Mouse (Mus musculus) 3T3-L1 (cell line): Measurements from ENCODE around the gene Mcrip1.

Experiments used
- DNase-seq: peaks from one replicate; pipeline ENCODE4 v3.0.0-alpha.2; 2015; ENCODE audit warnings: low read depth, low spot score

The Mcrip1 gene

DNA sequence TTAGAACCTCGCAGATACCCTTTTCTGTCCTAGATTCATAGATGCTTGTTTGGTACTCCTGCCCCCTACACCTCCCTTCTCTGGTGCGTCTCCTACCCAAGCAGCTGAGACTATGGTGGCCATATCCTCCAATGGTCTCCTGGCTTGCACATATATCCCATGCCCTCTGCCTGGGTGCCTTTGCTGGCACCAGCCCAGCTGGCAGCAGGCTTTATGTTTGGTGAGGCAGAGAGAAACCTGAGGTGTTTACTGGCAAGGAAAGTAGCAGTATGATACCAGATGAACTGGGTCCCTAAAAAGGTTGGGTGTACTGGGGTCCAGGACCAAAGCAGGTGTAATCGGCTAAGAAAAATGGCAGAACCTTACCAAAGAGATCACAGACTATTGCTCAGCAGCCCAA is 3.6 kb downstream of the Mcrip1 start:
- no peak for DNase-seq

DNA sequence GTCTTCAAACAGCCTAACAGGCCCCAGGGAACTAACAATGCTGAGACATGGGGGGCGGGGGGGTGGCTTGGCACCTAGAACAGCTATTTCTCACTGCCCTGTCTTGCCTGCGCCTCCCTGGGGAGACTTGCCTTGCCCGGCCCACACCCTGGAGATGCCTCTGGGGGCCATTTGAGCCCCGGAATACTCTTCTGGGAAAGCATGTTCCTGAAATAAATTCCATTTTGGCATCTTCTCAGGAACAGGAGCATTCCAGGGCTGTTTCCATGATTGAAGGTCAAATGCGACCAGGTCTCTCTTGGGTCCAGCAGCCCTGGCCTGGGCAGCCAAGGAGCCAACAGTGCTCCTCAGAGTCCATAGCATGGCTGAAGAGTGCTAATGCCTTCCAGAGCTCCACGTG is 7.2 kb downstream of the Mcrip1 start:
- no peak for DNase-seq

DNA sequence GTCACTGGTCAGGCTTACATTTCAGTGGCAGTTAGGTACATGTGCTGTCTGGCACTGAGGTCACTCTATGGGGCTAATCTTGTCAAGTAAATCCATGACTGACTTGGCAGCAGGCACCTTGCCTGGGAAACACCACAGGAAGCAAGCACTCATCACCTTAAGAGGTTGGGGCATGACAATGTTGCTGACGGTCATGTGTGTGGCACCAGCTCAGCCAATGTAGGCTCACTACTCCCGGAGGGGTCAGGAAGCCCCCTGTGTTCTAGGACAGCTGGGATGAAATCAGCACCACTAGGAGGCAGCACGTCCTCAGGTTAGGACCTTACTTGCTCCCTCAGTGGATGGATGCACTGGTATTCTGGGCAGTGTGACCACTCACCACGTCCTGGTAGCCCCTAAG is 7.6 kb downstream of the Mcrip1 start:
- DNase-seq, result peak; percentile 33

DNA sequence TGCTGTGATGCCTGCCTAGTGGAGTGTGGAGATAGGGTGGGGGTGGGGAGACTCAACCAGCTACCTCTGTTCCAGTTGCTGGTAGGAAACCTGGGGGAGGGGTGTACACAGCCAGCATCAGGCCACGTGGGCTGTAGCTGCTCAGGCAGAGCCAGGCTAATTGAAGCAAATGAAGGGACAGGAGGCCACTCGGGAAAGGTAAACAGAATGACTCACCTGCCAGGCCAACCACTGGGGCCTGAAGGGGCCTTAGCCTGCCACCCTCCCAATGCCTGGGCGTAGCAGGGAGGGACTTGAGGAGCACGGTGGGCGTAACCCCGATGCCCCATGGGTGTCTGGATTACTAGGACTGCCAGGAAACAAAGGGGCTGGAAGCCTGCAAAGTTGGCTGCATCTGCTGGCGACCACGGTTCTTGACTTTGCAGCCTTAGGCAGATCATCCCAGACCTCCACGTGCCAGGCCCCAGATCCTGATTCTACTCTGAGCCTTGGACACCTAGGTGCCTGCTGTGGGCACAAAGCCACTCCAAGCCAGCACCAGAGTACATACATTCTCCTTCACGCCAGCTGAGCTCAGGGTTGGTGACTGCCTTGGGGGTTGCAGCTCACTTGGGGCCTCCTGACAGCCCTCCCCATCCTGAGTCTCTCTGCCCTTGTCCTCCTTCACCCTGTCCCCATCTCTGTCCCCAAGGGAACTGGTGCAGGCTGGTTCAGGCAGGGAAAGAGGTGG is 10.1 kb downstream of the Mcrip1 start:
- DNase-seq, result no peak

DNA sequence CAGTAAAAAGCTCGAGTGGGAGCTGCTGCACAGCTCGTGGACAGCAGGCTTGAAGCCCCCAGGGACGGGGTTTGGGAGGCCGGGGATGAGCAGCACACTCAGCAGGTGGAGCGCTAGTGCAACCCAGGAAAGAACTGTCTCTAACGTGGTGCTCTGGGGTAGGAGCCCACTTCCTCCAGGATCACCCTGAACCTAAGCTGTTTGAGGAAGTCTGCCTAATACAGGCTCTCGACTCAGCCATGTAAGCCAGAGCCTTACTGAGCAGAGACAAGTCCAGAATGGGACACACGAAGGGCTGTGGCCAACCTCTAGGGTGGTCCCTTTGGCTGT is 10.6 kb downstream of the Mcrip1 start:
- no peak for DNase-seq

DNA sequence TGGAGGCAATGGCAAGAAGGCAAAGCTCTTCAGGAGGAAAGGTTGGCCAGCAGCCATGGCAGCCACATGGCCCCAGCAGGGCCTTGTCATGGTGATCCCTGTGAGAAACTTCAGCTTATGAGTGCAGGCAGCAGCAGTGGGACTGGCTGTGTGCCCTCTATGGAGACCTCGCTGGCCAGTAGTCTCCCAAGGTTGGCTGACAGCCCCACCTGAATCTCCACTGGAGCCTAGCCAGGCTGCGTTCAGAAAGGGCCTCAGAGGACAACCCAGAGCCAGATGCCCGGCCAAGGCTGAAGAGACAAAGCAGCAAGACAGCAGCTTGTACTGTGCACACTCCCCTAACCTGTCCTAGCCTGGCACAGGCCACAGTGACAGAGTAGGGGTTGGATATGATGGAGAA is 11.0 kb downstream of the Mcrip1 start:
- DNase-seq, result peak; percentile 47

DNA sequence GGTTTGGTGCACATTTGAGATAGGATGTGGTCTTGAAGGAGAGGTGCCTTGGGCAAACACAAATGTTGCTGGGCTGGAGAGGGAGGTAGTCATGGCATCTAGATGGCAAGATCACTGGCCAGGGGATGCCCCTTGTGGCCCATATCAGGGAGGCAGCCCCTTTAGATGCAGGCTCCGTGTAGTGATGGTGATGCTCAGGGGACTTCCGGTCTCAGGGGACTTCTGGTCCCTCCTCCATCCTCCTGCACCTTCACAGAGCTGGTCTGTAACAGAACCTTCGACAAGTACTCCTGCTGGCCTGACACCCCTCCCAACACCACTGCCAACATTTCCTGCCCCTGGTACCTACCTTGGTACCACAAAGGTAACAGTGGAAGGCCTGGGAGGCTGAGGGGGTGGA is 13.7 kb downstream of the Mcrip1 start:
- no peak for DNase-seq

DNA sequence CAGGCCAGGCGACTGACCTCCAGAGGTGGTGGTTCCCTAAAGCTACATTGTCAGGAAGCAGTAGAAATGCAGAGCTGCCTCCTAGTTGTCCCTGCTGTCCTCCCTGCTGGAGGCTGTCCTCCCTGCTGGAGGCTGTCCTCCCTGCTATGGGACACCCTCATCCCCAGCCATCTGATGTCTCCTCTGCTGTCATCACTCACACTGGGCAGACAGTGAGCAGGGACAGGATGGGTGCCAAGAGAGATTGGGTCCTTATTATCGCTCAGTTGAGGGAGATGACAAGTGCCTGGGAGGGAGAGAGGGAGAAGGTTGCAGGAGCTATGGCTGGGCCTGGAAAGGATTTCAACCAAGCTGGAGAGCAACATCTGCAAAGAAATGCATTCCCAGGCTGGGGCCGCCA is 14.4 kb downstream of the Mcrip1 start:
- DNase-seq, result no peak

DNA sequence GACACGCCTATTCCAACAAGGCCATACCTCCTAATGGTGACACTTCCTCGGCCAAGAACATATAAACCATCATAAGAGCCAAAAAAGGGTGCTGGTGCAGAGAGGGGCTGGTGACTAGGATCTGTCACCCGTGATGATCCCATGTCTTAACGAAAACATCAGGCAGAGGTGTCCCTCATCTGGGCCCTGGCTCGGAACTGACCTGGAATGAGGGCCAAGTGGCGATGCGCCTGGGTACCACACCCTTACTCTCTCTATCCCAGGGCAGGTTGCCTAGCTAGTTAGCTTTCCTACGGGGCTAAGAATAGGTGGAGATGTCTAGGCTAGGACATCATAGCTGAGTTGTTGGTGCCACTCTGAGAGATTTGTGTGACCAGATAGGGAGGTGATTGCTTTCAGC is 15.4 kb downstream of the Mcrip1 start:
- no peak for DNase-seq

DNA sequence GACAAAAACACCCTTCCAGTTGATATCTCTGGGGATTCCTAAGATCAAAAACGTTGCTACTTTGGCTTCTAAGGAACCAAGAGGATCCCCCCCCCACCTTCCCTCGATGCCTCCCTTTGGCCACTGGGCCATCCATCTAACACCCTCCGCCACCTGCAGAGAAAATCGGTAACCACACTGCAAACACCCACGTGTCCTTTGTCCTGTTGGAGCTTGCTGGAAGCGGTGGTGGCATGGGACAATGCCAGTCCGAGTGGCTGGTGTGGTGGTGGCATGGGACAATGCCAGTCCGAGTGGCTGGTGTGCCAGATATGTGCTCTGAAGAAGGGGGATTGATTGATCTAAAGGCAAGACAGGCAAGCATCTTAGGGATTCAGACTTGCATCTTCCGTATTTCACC is 17.9 kb downstream of the Mcrip1 start:
- DNase-seq, result no peak

DNA sequence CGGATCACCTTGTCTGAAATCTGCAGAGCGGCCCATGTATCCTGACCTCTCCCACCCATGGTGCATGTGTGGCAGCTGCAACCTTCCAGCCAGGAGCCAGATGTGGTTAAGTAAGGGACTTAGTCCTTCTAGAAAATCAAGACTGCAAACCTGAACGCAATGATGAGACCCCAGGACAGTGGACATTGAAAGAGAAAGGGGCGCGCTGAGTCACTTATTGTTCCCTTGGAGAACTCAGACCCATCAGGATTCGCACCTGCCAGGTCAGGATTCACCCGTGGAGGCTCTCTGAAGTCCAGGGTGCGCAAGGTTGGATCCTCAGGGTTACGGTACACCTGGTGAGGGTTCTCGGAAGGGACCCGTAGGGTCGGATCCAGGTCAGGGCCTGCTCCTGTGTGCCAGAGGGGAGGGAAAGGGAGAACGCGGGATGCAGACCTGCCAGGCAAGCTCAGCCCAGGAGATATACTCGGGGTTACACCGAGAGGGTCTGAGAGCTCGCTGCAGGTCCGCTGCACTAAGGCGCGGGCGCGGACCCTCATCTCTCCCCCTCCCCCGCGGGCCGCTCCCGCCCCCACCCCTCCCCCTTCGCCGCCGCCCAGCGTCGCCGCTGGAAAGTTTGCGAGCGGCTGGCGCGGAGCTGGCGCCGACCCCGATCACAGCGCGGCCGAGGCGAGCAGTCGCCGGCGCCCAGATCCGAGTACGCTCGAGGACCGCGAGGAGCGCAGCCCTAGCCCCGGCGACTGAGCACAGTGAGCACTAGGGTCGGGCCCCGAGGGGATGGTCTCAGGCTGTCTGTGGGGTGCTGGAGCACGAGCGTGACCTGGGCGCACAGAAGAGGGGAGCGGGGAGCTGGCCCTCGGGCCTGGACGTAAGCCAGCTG is 19.2 kb downstream of the Mcrip1 start, which contains the start of gene Gcgr:
TSS of gene Gcgr (plus strand) at position 615 of the 880 bp plus-strand sequence.
- DNase-seq, result no peak

DNA sequence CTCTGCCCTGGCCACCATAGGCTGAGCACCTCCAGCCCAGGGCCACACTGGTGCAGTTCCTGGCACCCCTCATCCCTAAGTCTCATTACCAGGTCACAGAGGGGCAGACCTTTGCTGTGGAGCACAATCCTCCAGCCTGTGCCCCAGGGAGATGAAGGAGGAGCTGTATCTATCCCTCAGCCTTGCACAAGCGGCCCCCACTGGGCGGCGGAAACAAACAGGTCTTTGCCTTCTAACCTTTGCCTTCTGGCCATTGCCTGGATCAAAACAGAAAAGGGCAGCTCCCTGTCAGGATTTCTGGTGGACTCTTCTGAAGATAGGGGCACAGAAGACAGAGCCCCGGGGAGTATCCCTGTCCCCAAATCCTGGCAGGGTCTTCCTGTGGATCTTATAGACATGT is 20.6 kb downstream of the Mcrip1 start:
- no peak for DNase-seq

DNA sequence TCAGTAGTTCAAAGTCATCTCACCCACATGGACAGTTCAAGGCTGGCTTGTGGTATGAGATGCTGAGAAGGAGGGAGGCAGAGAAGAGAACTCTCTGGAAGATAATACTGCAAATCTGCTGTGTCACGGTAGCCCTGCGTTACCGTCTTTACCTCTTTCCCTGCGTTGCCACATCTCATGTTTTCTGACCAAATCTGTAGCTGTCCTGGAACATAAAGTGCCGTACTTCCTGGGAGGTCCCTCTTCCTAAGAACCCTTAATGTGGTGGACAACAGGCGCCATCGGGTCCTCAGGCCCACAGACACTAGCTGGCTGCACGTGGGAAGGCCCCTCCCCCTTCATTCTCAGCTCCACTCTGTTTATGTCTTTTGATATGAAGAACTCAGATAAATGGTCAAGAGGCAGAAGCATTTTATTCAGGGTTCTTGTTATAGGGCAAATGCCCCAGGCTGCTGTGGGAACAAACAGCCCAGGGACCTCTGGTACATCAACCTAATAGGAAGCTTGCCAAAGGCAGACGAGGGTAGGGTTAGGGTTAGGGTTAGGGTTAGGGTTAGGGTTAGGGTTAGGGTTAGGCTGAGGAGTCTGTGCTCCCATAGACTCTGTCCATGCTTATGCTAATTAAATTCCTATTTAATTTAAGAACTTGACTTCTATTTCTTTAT is 21.7 kb downstream of the Mcrip1 start:
- DNase-seq, result no peak

DNA sequence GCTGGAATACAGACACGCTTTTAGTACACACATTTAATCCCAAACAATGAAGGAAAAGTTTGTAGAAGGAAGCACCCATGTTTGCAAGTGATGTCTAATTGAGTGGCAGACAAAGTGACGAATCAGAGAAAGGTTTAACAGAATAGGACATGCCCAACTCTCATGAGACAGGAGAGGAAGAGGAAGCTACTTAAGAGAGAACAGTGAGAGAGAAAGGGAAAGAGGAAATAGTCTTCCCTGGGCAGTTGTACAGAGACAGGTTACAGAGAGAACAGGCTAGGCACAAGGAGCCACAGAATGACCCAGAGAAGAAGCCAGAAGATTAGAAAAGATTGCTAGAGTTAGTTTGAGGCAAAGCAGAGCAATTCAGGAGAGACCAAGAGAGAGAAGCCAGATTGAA is 23.6 kb downstream of the Mcrip1 start:
- peak; percentile 42 for DNase-seq

DNA sequence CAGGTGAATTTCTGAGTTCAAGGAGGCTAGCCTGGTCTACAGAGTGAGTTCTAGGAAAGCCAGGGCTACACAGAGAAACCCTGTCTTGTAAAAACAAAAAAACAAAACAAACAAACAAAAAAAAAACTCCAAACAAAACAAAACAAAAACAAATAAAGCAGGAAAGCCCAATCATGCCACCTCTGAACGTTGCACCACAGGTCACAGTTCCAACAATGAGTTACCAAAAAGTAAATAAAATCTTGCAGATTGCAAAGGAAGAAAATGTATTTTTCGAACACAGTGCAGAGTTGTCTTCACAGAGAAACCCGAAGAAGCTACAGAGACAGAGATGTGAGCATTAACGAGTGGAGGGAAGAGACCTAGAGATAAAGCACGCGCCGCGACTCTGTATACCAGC is 26.9 kb downstream of the Mcrip1 start:
- DNase-seq, result no peak

DNA sequence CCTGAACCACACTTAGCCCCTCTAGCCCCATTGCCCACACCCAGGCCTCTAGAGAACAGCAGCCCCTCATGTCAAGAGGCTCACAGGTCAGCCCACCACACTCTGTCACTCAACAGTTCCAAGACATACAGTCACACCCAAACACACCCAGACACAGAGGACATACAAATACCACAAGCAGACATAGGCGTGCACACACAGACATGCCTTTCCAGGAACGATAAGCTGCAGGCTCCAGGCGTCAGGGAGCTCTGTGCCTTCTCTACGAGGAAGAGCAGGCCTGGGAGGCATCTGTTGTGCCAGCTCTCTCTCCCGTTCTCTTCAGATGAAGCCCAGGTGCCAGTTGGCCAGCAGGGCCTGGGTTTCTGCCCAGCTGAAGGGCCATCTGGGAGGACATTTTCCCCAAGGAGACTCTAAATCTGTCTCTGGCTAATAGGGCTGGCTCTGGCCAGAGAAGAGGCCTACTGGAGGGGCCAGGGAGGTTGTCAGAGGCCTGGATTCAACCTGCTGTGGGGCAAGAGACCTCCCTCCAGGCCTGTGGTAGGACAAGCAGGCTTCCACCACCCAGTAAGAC is 28.5 kb downstream of the Mcrip1 start:
- DNase-seq, result no peak

DNA sequence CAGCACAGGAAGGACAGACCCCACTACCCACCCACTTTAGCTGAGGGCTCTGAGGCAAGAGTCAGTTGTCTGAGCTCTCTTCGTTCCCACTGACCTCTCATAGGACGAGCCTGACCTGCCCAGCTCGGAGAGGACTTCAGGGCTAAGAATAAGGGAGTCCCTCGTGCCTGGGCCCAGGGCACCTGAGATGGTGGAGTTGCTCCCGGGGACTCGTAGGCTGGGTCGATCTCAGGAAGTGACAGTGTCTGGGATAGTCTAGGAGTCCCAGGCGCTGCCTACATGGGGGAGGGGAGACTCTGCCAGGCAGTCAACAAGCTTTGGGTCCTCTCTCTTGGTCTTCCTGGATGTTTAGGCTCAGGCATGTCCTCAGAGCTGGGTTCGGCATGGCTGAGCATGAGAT is 29.0 kb downstream of the Mcrip1 start:
- no peak for DNase-seq

DNA sequence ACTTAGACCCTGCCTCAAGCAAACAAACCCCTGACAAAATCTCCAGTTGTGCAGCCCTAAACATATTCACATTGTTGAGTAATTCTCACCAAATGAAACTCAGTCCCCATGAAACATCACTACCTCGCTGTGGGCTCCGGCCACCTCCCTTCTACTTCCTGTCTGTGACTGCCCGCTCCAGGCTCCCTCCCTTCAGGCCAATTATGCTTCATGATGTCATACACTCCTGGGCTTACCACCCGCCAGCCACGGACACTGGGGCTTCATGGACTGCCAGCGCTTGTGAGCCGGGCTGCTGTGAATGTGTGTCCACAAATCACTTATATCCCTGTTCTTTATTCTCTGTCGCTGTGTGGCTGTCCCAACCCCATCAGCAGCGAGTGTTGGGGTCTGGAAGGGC is 29.8 kb downstream of the Mcrip1 start:
- DNase-seq, result peak; percentile 49

DNA sequence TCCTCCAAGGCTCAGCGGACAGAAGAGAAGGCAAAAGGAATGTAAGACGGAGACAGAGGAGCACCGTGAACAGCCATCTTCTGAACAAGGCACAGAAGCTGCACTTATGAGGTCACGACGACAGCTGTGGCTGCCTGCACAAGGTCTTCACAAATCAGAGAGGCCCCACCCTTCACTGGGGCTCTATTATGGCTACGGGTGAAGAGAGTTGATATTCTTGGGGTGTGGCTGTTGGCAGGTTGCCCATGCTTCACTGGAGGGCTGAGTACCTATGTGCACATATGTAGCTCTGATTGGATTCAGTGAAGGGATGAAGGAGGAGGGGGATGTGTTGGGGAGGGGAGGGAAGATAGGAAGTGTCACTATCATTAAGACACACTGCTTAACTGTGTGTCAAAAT is 31.0 kb downstream of the Mcrip1 start:
- no peak for DNase-seq

DNA sequence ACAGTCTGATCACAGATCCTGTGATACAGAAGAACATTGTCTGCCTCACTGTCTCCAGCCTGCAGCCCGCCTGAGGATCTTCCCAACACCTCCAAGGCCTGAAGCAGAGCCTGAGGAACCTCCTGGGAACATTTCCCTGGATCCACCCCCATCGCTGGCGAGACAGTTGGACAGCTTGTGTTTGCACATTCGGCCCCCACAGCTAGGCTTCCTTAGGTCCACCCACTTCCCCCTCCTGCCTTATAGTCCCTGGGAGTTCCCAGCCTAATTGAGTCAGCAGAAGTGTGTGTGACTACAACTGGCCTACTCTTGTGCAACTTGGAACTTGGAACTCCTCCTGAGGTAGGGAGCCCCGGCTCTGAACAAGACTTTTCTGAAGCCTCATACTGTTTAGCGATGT is 31.5 kb downstream of the Mcrip1 start:
- peak; percentile 52 for DNase-seq

DNA sequence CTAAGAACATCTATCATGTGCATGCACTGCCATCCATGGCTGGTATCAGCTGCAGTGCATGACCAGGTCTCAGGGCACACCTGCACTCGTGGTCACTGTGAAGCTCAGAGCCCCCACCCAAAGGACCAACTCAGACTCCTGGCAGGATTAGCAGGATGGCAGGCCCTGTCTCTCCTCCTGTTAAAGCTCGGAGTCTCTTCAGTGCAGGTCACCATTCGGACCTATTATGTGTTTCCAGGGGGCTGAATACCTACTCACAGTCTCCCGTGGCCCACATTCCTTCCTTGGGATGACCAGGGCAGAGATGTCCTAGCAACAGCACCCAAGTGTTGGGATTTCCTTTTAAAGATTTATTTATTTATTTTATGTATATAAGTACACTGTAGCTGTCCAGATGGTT is 32.4 kb downstream of the Mcrip1 start:
- no peak for DNase-seq

DNA sequence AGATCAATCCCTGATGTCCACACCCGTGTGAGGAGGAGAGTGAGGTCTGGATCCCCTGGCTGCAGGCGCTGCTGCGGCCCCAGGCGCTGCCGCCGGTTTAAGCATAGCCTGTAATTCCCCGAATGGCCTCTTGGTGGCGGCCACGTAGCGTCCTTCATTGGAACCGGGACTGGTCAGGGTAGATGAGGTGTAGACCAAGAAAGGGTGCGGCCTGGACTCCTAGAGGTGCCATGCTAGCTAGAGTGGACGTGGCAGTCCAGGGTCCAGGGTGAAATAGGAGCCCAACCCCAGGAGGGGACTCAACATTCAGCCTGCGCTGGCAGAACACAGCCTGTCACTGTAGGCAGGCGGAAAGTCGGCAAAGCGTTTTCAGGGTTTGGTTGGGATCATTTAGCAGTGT is 33.9 kb downstream of the Mcrip1 start:
- DNase-seq, result peak; percentile 86
